14 mouse cellular contexts compared by ENCODE assay signal in the genomic region with DNA sequence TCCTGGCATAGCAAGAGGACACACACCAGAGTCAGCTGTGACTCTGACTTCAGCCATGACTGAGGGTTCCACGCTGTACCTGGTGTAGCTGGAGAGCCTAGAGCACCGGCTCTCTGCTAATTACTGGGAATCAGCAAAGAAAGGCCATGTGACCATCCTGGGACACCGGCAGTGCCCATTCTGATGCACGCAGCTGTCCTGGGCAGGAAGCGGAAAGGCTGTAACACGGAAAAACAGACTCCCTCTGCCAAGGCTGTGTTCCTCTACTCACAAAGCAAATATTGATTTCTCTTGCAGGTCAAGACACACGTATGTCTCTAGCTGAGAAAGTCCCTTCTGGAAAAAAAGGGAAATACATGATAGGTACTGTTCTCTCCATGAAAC. TPM values are rescaled to one million over a fixed set of nuclear protein-coding genes. Genes with fewer than 3 reads are reported as not detected.
A peak's percentile ranks its signal among the peaks of the same experiment; 100 is the strongest.
DNase-seq lines count a peak whose midpoint lies in the region; ATAC-seq and TF ChIP-seq lines count a peak whose summit lies in the region.
"Had no signal": no experiment of that assay in that cellular context is flagged by ENCODE, and none has a peak within 500 bp of the region (broad histone marks: within the 10 kb centered on the region; RNA-seq: fewer than 3 reads in every experiment).

No protein-coding gene starts in this region.

- H3K36me3 ChIP-seq in liver, embryonic 16.5 days (ENCODE audit: control insufficient read depth, insufficient read depth), result no peaks in the 10 kb centered on the region
- no peaks in the 10 kb centered on the region for H3K36me3 ChIP-seq in stomach, embryonic 16.5 days (ENCODE audit: control insufficient read depth, insufficient read depth, low read length)
- H3K36me3 ChIP-seq: neural tube, embryonic 15.5 days had no signal

- no peak for ATAC-seq in liver, embryonic 16.5 days (ENCODE audit: low read depth)
- 0 out of 2 replicates have a peak, but pooled peaks have one; percentile 1 for ATAC-seq in stomach, embryonic 16.5 days (ENCODE audit: insufficient read depth, low FRiP score)
- ATAC-seq: forebrain, postnatal 0 days had no signal

- H3K9ac ChIP-seq in liver, embryonic 16.5 days (ENCODE audit: low read depth, low read length), result no peak overlapping the region
- H3K9ac ChIP-seq in stomach, embryonic 16.5 days (ENCODE audit: low read length), result no peak overlapping the region
- H3K9ac ChIP-seq: forebrain, postnatal 0 days; neural tube, embryonic 15.5 days had no signal

- TF ChIP-seq POLR2A in lung, adult 2 months (IDR thresholded peaks at IDR 0.05; ENCODE audit: borderline replicate concordance, extremely low read depth, low read depth, low read length), result no peak

- H3K27me3 ChIP-seq in liver, embryonic 16.5 days (ENCODE audit: control insufficient read depth, insufficient read depth, low read depth, low read length), result no peaks in the 10 kb centered on the region
- H3K27me3 ChIP-seq in stomach, embryonic 16.5 days (ENCODE audit: control insufficient read depth, insufficient read depth, low read length), result no peaks in the 10 kb centered on the region
- H3K27me3 ChIP-seq: neural tube, embryonic 15.5 days had no signal

- WGBS in lung, adult 2 months, result 33% methylated on average over 7 of the region's 7 CpGs
- WGBS in liver, embryonic 16.5 days (ENCODE audit: insufficient replicate concordance), result 74% methylated on average over 7 of the region's 7 CpGs
- 62% methylated on average over 7 of the region's 7 CpGs for WGBS in stomach, embryonic 16.5 days

- peaks cover 17% of the 10 kb centered on the region for H3K4me1 ChIP-seq in lung, adult 2 months (ENCODE audit: control insufficient read depth, insufficient read depth, low read length)
- peaks cover 57% of the 10 kb centered on the region for H3K4me1 ChIP-seq in liver, embryonic 16.5 days (ENCODE audit: control insufficient read depth, low read depth, low read length)
- peaks cover 51% of the 10 kb centered on the region for H3K4me1 ChIP-seq in stomach, embryonic 16.5 days (ENCODE audit: control insufficient read depth, insufficient read depth, low read length)

- H3K4me3 ChIP-seq in lung, adult 2 months (replicated peaks; ENCODE audit: extremely low read depth, low read depth, low read length), result no peak overlapping the region
- no peak overlapping the region for H3K4me3 ChIP-seq in liver, embryonic 16.5 days (ENCODE audit: low read depth, low read length)
- H3K4me3 ChIP-seq in stomach, embryonic 16.5 days (replicated peaks; ENCODE audit: low read length), result no peak overlapping the region
- H3K4me3 ChIP-seq: megakaryocyte, embryonic 14.5 days; neural tube, embryonic 15.5 days had no signal

- peak; percentile 39 to 66 for DNase-seq in lung, adult 18-20 months
- DNase-seq in lung, adult 2 months, result no peak
- peak; percentile 53 for DNase-seq in kidney, adult 9 months
- DNase-seq in adrenal gland, adult 18-20 months (ENCODE audit: low spot score in 2 of 2), result no peak
- no peak for DNase-seq in embryo, embryonic 11 days
- DNase-seq: forebrain, postnatal 0 days; right cerebral cortex, postnatal 4 days; thymus, adult 2 months had no signal

- TF ChIP-seq CTCF in lung, adult 2 months (IDR thresholded peaks at IDR 0.05; ENCODE audit: insufficient read depth, low read length), result no peak

- H3K27ac ChIP-seq in liver, embryonic 16.5 days (ENCODE audit: low read length), result 0 out of 2 replicates have a peak overlapping the region, but pooled peaks have one; percentile 29
- peak overlapping the region; percentile 47 for H3K27ac ChIP-seq in stomach, embryonic 16.5 days (ENCODE audit: low read length)
- H3K27ac ChIP-seq: neural tube, embryonic 15.5 days had no signal

- no peaks in the 10 kb centered on the region for H3K9me3 ChIP-seq in liver, embryonic 16.5 days (replicated peaks; ENCODE audit: control insufficient read depth, low read length)
- no peaks in the 10 kb centered on the region for H3K9me3 ChIP-seq in stomach, embryonic 16.5 days (replicated peaks; ENCODE audit: control insufficient read depth, low read length)
- H3K9me3 ChIP-seq: megakaryocyte, embryonic 14.5 days; neural tube, embryonic 15.5 days had no signal

- no peak overlapping the region for H3K4me2 ChIP-seq in liver, embryonic 16.5 days (ENCODE audit: low read depth, low read length)
- H3K4me2 ChIP-seq in stomach, embryonic 16.5 days (ENCODE audit: low read depth, low read length), result no peak overlapping the region
- H3K4me2 ChIP-seq: neural tube, embryonic 15.5 days had no signal

RNA-seq across cellular contexts. Expression of a gene that starts 12.3 kb away (rescaled TPM):
- polyA plus RNA-seq in lung, adult 2 months (2012; rRNA removed), result 134 and 177 TPM in 2 replicates
- polyA plus RNA-seq in liver, embryonic 16.5 days (2015; fragmentation: Nextera tagmentation; extraction: Ambion mirVana), result 10.1 and 12.0 TPM in 2 replicates
- polyA plus RNA-seq in stomach, embryonic 16.5 days (2015; fragmentation: Nextera tagmentation; extraction: Ambion mirVana), result 65.5 and 80.3 TPM in 2 replicates
- 10 to 100 TPM; 17.9 to 18.9 TPM for total RNA-seq in adrenal gland, adult 18-20 months (2021)

RNA-seq across cellular contexts. Expression of a gene that starts 33.5 kb away (rescaled TPM):
- polyA plus RNA-seq in lung, adult 2 months (2012; rRNA removed), result 0.76 and 0.96 TPM in 2 replicates
- 0.07 TPM in 1 of 2 replicates, not detected in the other for polyA plus RNA-seq in liver, embryonic 16.5 days (2015; fragmentation: Nextera tagmentation; extraction: Ambion mirVana)
- polyA plus RNA-seq in stomach, embryonic 16.5 days (2015; fragmentation: Nextera tagmentation; extraction: Ambion mirVana), result 1.4 and 1.6 TPM in 2 replicates
- total RNA-seq in adrenal gland, adult 18-20 months (2021), result 10 to 100 TPM; 13.0 to 50.3 TPM
- total RNA-seq: forebrain, postnatal 0 days; MEL had no signal
- polyA plus RNA-seq: embryonic facial prominence, embryonic 11.5 days; forebrain, postnatal 0 days had no signal

Comparison
In these comparisons a context has a peak if more than half of its experiments do, and no peak if none do; other contexts are left out.
1. DNase-seq: peak in lung, adult 18-20 months (2 of 2) and kidney, adult 9 months (single experiment); none in lung, adult 2 months (single experiment), adrenal gland, adult 18-20 months (0 of 2) and embryo, embryonic 11 days (single experiment).